Mouse (Mus musculus): ENCODE measurements around the gene Gtpbp3.

DNA sequence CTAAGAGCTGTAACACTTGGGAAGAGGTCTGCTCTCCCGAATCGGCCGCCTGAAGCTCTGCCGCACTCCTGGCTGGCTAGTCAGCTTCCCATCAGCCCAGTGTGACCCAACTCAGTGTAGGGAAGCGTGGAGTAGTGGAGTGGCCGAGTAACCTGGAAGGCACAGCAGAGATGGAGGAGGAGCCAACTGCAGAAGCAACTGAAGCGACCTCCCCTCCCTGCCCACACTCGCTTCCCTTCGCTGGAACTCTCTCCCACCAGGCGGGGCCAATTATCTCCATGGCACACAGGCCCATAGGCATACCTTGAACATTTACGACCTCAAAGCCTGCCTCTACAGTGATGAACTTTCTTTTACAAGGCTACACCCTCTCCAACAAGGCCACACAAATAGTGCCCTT is 36.1 kb upstream of the Gtpbp3 start:
- TF ChIP-seq POLR2A (IDR thresholded peaks at IDR 0.05; ENCODE audit: control insufficient read depth, low read depth, low read length), result no peak
- TF ChIP-seq CTCF (IDR thresholded peaks at IDR 0.05; ENCODE audit: control insufficient read depth, insufficient read depth, insufficient replicate concordance, low read depth, low read length), result no peak

Measured in testis, adult 2 months (tissue).